Mouse (Mus musculus) liver, embryonic 14.5 days (tissue): ENCODE results near the gene Nt5c1a. TPM values are rescaled to one million over a fixed set of nuclear protein-coding genes. Genes with fewer than 3 reads are reported as not detected.

Experiments used
- ATAC-seq: fragments of 200-750 bp; cut with Nextera tagmentation; 2 replicates; pipeline ENCODE4 v1.8.0; 2017; ENCODE audit warnings: moderate number of reproducible peaks, mild to moderate bottlenecking, moderate library complexity; ENCODE audit not compliant: insufficient read depth
- DNase-seq, 3 experiments: peaks; one replicate each; pipeline ENCODE4 v3.0.0-alpha.2; 2012 to 2013; ENCODE audit warnings: low read depth in 3 of 3, low spot score in 3 of 3
- H3K27ac ChIP-seq: fragments of 300-500 bp; sonication (generic); 2 replicates; pipeline ENCODE4 v1.5.1; 2014; ENCODE audit warnings: moderate library complexity, mild to moderate bottlenecking, control low read depth, inconsistent platforms
- H3K27me3 ChIP-seq: fragments of 300-500 bp; sonication (generic); 2 replicates; pipeline ENCODE4 v1.6.1; 2014; ENCODE audit warnings: mild to moderate bottlenecking, low read length, moderate library complexity; ENCODE audit not compliant: control insufficient read depth, insufficient read depth
- H3K36me3 ChIP-seq: fragments of 300-500 bp; sonication (generic); replicated peaks from 2 replicates; pipeline ENCODE4 v1.6.1; 2014; ENCODE audit warnings: low read depth; ENCODE audit not compliant: control insufficient read depth, insufficient read depth
- H3K4me1 ChIP-seq, 2 experiments: fragments of 200-500 bp in 1 of 2; fragments of 300-500 bp in 1 of 2; sonication (generic) in 1 of 2; replicated peaks; 2 replicates each; pipeline ENCODE4 v1.6.1; 2012 to 2014; ENCODE audit warnings: antibody characterized with exemption in 1 of 2, inconsistent platforms in 1 of 2, low read length in 1 of 2; ENCODE audit not compliant: control insufficient read depth in 2 of 2, insufficient read depth in 2 of 2
- H3K4me2 ChIP-seq: fragments of 300-500 bp; sonication (generic); 2 replicates; pipeline ENCODE4 v1.6.1; 2014; ENCODE audit warnings: low read depth, mild to moderate bottlenecking, control low read depth, moderate library complexity
- H3K4me3 ChIP-seq, 2 experiments: fragments of 200-500 bp in 1 of 2; fragments of 300-500 bp in 1 of 2; sonication (generic) in 1 of 2; 2 replicates each; pipeline ENCODE4 v1.5.1; 2012 to 2014; ENCODE audit warnings: low read depth in 2 of 2, low read length in 2 of 2, mild to moderate bottlenecking in 2 of 2, control low read depth in 1 of 2, inconsistent platforms in 1 of 2, moderate library complexity in 1 of 2; ENCODE audit not compliant: insufficient read depth in 1 of 2
- H3K9ac ChIP-seq: fragments of 300-500 bp; sonication (generic); replicated peaks from 2 replicates; pipeline ENCODE4 v1.6.1; 2014; ENCODE audit warnings: mild to moderate bottlenecking, control low read depth, moderate library complexity
- H3K9me3 ChIP-seq: fragments of 300-500 bp; sonication (generic); 2 replicates; pipeline ENCODE4 v1.6.1; 2016; ENCODE audit warnings: low read length, mixed read lengths; ENCODE audit not compliant: control insufficient read depth
- CTCF ChIP-seq: IDR thresholded peaks from 2 replicates; pipeline ENCODE4 v1.5.1; 2016; ENCODE audit warnings: antibody characterized with exemption, low read depth, control low read depth
- EP300 ChIP-seq: IDR thresholded peaks from 2 replicates; pipeline ENCODE4 v1.6.1; 2016; ENCODE audit warnings: antibody characterized with exemption, low read depth
- WGBS: fragments of 180-500 bp; shearing (Covaris S2); extraction: QIAGEN DNeasy Blood & Tissue Kit; methylation state at CpG from one replicate; pipeline ENCODE4 v1.1.7; 2014; ENCODE audit not compliant: insufficient replicate concordance; 5-methylcytosine and 5-hydroxymethylcytosine counted together
- polyA plus RNA-seq, 2 experiments: library from polyadenylated mRNA; depleted of rRNA in 1 of 2; stranded (reverse) in 1 of 2; unstranded in 1 of 2; fragments of >200 nt; fragmentation: Nextera tagmentation in 1 of 2; extraction: Ambion mirVana in 1 of 2; gene quantifications; 2 replicates each; pipeline versions ENCODE4 v1.2.1 to v1.2.3; 2012 to 2014

Nt5c1a gene
- polyA plus RNA-seq, 2 experiments = not detected

- H3K27ac ChIP-seq = no peak overlapping the region
- H3K4me1 ChIP-seq = no peaks in the 10 kb centered on the region
- TF ChIP-seq CTCF = no peak
- TF ChIP-seq EP300 = no peak
- H3K9ac ChIP-seq = no peak overlapping the region
- no peak for ATAC-seq
- H3K4me3 ChIP-seq = no peak overlapping the region
- no peaks in the 10 kb centered on the region for H3K9me3 ChIP-seq
- no peak overlapping the region for H3K4me2 ChIP-seq
- H3K27me3 ChIP-seq = no peaks in the 10 kb centered on the region
- H3K36me3 ChIP-seq = no peaks in the 10 kb centered on the region
- WGBS = 40% methylated on average over 5 of the region's 5 CpGs
- no peak for DNase-seq
Observed at GRCm38 (mm10) chr4:123211453-123211852, 10.1 kb downstream of the Nt5c1a start.

- DNase-seq (no peak), ATAC-seq (no peak)
- Histone ChIP-seq H3K9me3 (no peaks in the 10 kb centered on the region), H3K9ac (no peak overlapping the region), H3K27ac (no peak overlapping the region), H3K36me3 (no peaks in the 10 kb centered on the region), H3K4me2 (no peak overlapping the region), H3K27me3 (no peaks in the 10 kb centered on the region), H3K4me3 (no peak overlapping the region), H3K4me1 (no peaks in the 10 kb centered on the region)
- no peak for TF ChIP-seq CTCF
- TF ChIP-seq EP300 = no peak
- 27% methylated on average over 2 of the region's 2 CpGs for WGBS
Observed at GRCm38 (mm10) chr4:123212330-123212729, 11.0 kb downstream of the Nt5c1a start.

GRCm38 (mm10) chr4:123213975-123214374, 12.7 kb downstream of the Nt5c1a start:
- H3K27me3 ChIP-seq = no peaks in the 10 kb centered on the region
- no peak for DNase-seq

GRCm38 (mm10) chr4:123215367-123215766, 14.1 kb downstream of the Nt5c1a start:
- H3K36me3 ChIP-seq = no peaks in the 10 kb centered on the region
- no peaks in the 10 kb centered on the region for H3K4me1 ChIP-seq
- no peaks in the 10 kb centered on the region for H3K9me3 ChIP-seq
- H3K27ac ChIP-seq = no peak overlapping the region
- no peak for ATAC-seq
- H3K4me3 ChIP-seq = no peak overlapping the region
- WGBS = 35% methylated on average over 1 of the region's 1 CpGs
- no peaks in the 10 kb centered on the region for H3K27me3 ChIP-seq
- TF ChIP-seq CTCF (no peak), EP300 (no peak)
- no peak overlapping the region for H3K9ac ChIP-seq
- no peak overlapping the region for H3K4me2 ChIP-seq
- no peak for DNase-seq

More at GRCm38 (mm10) chr4:123213975-123214374, 12.7 kb downstream of the Nt5c1a start:
- no peaks in the 10 kb centered on the region for H3K4me1 ChIP-seq
- H3K9me3 ChIP-seq = no peaks in the 10 kb centered on the region
- WGBS = 76% methylated on average over 9 of the region's 9 CpGs
- no peak overlapping the region for H3K9ac ChIP-seq
- no peak overlapping the region for H3K4me3 ChIP-seq
- no peaks in the 10 kb centered on the region for H3K36me3 ChIP-seq
- TF ChIP-seq EP300 (no peak), CTCF (no peak)
- no peak for ATAC-seq
- H3K4me2 ChIP-seq = no peak overlapping the region
- no peak overlapping the region for H3K27ac ChIP-seq

- TF ChIP-seq EP300 = no peak
- peak; percentile 93 for TF ChIP-seq CTCF
- Histone ChIP-seq H3K4me1 (no peaks in the 10 kb centered on the region), H3K27me3 (no peaks in the 10 kb centered on the region), H3K4me2 (no peak overlapping the region), H3K9me3 (no peaks in the 10 kb centered on the region), H3K9ac (no peak overlapping the region), H3K27ac (no peak overlapping the region), H3K4me3 (no peak overlapping the region), H3K36me3 (no peaks in the 10 kb centered on the region)
- WGBS = 6% methylated on average over 1 of the region's 1 CpGs
- DNase-seq (peak in 1 of 3 experiments; percentile 13), ATAC-seq (no peak)
Observed at GRCm38 (mm10) chr4:123216782-123217181, 15.5 kb downstream of the Nt5c1a start.
